Mouse (Mus musculus): ENCODE data around the gene Dcaf17. TPM values are rescaled to one million over a fixed set of nuclear protein-coding genes. Genes with fewer than 3 reads are reported as not detected.

Gene Dcaf17
- total RNA-seq, 2 experiments from 2014 or later, result 11.5 to 16.0 TPM

- no peak for DNase-seq (ENCODE audit: low spot score in 2 of 2)
Observed at GRCm38 (mm10) chr2:71050511-71050910, 4.6 kb upstream of the Dcaf17 start.

DNA sequence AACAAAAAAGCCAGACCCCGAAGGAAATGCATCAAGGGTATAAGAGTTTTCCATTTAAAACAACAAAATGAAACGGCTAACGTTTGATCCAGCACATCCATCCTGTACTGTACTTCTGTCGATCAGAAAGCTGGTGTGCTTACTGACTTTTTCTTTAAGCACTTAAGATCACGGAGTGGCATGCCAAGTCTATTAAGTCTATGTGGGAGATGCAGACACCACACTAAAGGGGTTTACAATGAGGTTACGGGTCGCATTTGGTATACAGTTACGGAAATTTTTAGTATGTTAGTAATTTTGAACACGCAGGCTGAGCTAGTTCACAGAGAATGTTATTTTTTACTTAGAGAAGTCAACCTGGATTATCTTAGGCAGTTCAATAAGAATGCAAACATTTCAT lies 412 bp upstream of the Dcaf17 start:
- DNase-seq (ENCODE audit: low spot score in 2 of 2), result no peak

- no peak for DNase-seq (ENCODE audit: low spot score in 2 of 2)
Observed at GRCm38 (mm10) chr2:71056115-71056835, 1.1 kb downstream of the Dcaf17 start.

DNA sequence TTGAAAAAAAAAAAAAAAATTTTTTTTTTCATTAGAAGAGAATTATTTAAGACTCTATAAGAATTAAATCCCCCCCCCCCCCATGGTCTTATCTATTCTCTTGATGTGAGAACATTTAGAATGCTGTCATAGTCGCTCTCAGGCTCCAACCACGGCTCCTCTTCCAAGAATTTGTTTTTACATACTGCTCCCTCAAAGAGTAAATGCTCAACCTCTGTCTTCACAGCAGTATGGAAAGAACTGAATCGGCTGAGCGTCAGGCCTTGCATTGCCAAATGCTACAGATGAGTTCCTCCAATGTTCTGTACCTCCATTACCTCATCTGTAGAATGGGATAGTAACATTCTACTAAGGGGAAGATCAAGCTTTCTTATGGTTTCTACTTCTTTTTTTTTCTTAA lies 16.5 kb downstream of the Dcaf17 start:
- DNase-seq (ENCODE audit: low spot score in 2 of 2), result no peak

- DNase-seq (ENCODE audit: low spot score in 2 of 2), result no peak
Observed at GRCm38 (mm10) chr2:71073330-71073729, 18.2 kb downstream of the Dcaf17 start.

- DNase-seq (ENCODE audit: low spot score in 2 of 2), result no peak
Observed at GRCm38 (mm10) chr2:71073828-71074227, 18.7 kb downstream of the Dcaf17 start.

DNA sequence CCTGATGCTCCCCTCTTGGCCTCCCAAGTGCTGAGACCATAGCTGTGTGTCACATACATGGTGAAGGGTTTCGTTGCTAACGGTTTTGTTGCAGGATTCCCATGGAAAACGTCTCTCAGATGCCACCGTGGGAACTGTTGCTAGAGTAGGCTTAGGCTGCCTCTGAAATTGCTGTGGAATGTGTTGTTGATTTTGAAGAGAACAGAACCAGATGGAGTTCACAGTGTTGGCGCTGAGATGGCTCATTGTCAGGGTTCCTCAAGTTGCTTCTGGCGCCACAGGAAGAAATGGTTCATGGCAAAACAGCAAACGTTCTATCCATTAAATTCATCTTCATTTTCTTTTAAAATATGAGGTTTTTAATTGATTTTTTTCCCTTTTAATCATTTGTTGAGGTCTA lies 27.3 kb downstream of the Dcaf17 start:
- DNase-seq (ENCODE audit: low spot score in 2 of 2), result no peak

- no peak for DNase-seq (ENCODE audit: low spot score in 2 of 2)
Observed at GRCm38 (mm10) chr2:71083454-71084193, 28.5 kb downstream of the Dcaf17 start.

GRCm38 (mm10) chr2:71089766-71090165 lies 34.6 kb downstream of the Dcaf17 start:
- DNase-seq (ENCODE audit: low spot score in 2 of 2), result no peak

DNA sequence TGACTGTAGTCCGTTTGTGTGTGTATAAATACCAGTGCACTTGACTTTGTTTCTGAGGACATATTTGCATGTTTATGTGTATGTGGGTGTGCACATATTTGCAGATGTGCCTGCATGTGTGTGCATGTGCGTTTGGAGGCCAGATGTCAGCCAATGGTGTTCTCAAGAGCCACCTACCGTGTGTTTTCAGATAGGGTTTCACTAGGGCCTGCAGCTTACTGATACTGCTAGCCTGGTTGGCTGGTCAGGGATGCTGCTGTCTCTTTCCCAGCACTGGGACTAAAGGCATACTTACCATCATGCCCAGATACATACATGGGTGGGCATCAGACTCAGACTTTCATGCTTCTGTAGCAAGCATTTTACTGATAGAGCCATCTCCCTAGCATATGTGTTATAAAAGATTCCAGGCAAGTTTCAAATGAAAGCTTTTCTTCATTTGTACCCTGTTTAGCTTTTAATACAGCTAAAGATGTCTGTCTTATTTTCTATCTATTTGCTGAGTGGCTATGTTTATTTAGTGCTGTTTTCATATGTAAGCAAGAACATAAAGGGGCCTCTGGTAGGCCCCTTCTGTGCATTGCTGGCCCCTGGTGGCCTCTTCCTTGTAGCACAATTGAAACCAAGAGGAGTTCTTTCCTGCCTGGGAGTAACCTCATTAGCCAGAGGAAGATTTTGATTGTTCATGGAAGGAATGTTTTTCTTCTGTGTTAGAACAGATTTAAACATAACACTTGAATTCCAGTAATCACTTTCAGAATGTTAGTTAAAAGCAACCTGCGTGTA lies 35.7 kb downstream of the Dcaf17 start:
- no peak for DNase-seq (ENCODE audit: low spot score in 2 of 2)

GRCm38 (mm10) chr2:71096170-71096569 lies 41.0 kb downstream of the Dcaf17 start:
- no peak for DNase-seq (ENCODE audit: low spot score in 2 of 2)

DNA sequence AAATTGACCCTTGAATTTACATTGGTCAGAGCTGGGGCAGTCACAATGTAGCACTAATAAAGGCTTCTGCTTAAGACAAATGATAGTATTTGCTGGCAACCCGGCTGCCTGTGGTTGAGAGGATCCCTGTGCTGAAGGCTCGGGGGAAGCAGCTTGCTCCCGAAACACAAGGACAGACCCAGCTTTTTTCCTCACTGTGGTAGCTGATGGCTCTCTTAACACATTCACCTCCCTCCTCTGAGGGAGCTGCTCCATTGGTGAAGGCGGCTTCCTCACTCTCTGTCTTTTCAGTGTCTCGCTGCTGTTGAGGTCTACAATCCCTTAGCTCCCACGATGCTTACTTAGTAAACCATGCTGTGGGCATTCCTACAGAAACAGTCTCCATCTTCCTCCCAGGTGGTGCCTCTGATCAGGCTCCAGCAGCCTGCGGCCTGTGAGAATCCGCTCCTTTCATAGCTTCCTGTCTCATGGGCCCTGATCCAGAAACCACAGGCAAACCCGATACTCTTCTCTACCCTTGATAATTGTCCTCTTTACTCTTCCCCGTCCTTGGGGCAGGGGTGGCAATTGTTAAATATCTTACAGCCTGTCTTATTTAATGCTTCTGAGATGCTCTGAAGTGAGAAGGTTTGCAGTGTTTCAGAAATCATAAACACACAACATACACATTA lies 47.6 kb downstream of the Dcaf17 start:
- DNase-seq (ENCODE audit: low spot score in 2 of 2), result no peak

GRCm38 (mm10) chr2:71103292-71103680 lies 48.2 kb downstream of the Dcaf17 start:
- no peak for DNase-seq (ENCODE audit: low spot score in 2 of 2)

GRCm38 (mm10) chr2:71104696-71105095 lies 49.6 kb downstream of the Dcaf17 start:
- no peak for DNase-seq (ENCODE audit: low spot score in 2 of 2)

- DNase-seq (ENCODE audit: low spot score in 2 of 2), result no peak
Observed at GRCm38 (mm10) chr2:71105469-71106215, 50.5 kb downstream of the Dcaf17 start.

DNA sequence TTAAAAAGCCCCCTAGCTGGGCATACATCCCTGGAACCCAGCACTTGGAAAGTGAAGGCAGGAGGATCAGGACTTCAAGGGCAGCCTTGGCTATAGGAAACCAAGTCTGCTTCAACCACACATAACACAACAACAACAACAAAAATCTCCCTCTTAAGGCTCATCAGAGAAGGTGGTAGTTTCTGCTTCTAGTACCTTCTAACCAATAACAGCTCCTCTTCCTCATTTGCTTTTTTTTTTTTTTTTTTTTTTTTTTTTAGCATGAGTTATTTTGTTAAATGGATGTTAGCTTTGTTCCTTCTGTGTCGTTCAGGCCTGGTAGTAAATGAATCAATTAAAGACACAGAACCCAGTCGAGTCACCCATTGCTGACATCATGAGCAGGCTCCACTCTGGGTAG lies 52.1 kb downstream of the Dcaf17 start:
- DNase-seq (ENCODE audit: low spot score in 2 of 2), result no peak

- DNase-seq (ENCODE audit: low spot score in 2 of 2), result no peak
Observed at GRCm38 (mm10) chr2:71108541-71108940, 53.4 kb downstream of the Dcaf17 start.

GRCm38 (mm10) chr2:71113489-71114171 lies 58.5 kb downstream of the Dcaf17 start:
- no peak for DNase-seq (ENCODE audit: low spot score in 2 of 2)

DNA sequence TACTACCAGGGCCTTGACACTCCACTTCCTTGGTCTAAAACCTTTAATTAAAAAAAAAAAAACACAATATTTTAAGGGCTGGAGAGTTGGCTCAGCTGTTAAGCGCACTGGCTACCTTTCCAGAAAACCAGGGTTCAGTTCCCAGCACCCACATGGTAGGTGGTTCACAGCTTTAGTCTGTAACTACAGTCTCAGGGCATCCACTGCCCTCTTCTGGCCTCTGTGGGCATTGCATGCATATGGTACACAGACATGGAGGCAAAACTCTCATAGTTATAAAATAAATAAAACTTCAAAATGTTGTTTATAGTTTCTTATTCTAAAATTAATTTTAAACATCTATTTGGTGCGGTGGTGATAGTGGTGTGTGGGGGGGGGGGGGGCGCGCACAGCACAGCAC lies 61.0 kb downstream of the Dcaf17 start:
- no peak for DNase-seq (ENCODE audit: low spot score in 2 of 2)

Measured in left cerebral cortex, adult 18-20 months (tissue).